Mouse (Mus musculus) CH12.LX (cell line): Measurements from ENCODE around the gene Tbc1d22b. TPM values are rescaled to one million over a fixed set of nuclear protein-coding genes. Genes with fewer than 3 reads are reported as not detected.

Experiments used
- DNase-seq: peaks from one replicate; pipeline ENCODE4 v3.0.0-alpha.2; 2013; ENCODE audit errors: extremely low read depth
- H3K27ac ChIP-seq: 2 replicates; pipeline ENCODE4 v1.5.1; 2012; ENCODE audit warnings: low read depth, mild to moderate bottlenecking, control low read depth, moderate library complexity; ENCODE audit not compliant: insufficient read depth
- H3K27me3 ChIP-seq: replicated peaks from 2 replicates; pipeline ENCODE3; 2012; ENCODE audit warnings: inconsistent platforms
- H3K36me3 ChIP-seq, 2 experiments: replicated peaks in 1 of 2; 2 replicates each; pipeline versions ENCODE3 to v1.6.1; 2012; ENCODE audit warnings: inconsistent platforms in 1 of 2, low read length in 1 of 2, mild to moderate bottlenecking in 1 of 2, mixed read lengths in 1 of 2, moderate library complexity in 1 of 2; ENCODE audit not compliant: control insufficient read depth in 1 of 2, insufficient read depth in 1 of 2
- H3K4me1 ChIP-seq, 2 experiments: 2 replicates each; pipeline ENCODE4 v1.6.1; 2012; ENCODE audit warnings: inconsistent platforms in 1 of 2, moderate library complexity in 1 of 2; ENCODE audit not compliant: insufficient read depth in 2 of 2, control insufficient read depth in 1 of 2
- H3K4me2 ChIP-seq: 2 replicates; pipeline ENCODE4 v1.6.1; 2012; ENCODE audit warnings: low read depth, mild to moderate bottlenecking, control low read depth; ENCODE audit not compliant: poor library complexity, insufficient read depth, severe bottlenecking
- H3K4me3 ChIP-seq, 3 experiments: fragments of 150-350 bp in 1 of 3; sonication (generic) in 1 of 3; replicated peaks in 1 of 3; 2 replicates each; pipeline versions ENCODE3 to v1.5.1; 2011 to 2012; ENCODE audit warnings: low read depth in 2 of 3, low read length in 2 of 3, mild to moderate bottlenecking in 2 of 3, moderate library complexity in 2 of 3, control low read depth in 1 of 3, improper control_type of control experiment in 1 of 3, inconsistent platforms in 1 of 3, mixed read lengths in 1 of 3; ENCODE audit not compliant: poor library complexity in 1 of 3
- H3K79me2 ChIP-seq: replicated peaks from 2 replicates; pipeline ENCODE4 v1.6.1; 2012; ENCODE audit warnings: mild to moderate bottlenecking, moderate library complexity; ENCODE audit not compliant: control insufficient read depth, poor library complexity, insufficient read depth, severe bottlenecking; ENCODE audit errors: extremely low read depth
- H3K9ac ChIP-seq: 2 replicates; pipeline ENCODE4 v1.6.1; 2012; ENCODE audit warnings: low read depth, mild to moderate bottlenecking, control low read depth, moderate library complexity; ENCODE audit not compliant: insufficient read depth
- H3K9me3 ChIP-seq: replicated peaks from 2 replicates; pipeline ENCODE3; 2012; ENCODE audit warnings: low read length, inconsistent platforms, mixed read lengths
- BHLHE40 ChIP-seq: IDR thresholded peaks from 2 replicates; pipeline ENCODE4 v1.6.1; 2011; ENCODE audit warnings: mild to moderate bottlenecking, low read depth, low read length, improper control_type of control experiment
- CHD1 ChIP-seq: IDR thresholded peaks from 2 replicates; pipeline ENCODE4 v1.6.1; 2012; ENCODE audit warnings: low read depth, low read length, improper control_type of control experiment, inconsistent platforms
- CTCF ChIP-seq, 2 experiments: IDR thresholded peaks in 1 of 2; conservative IDR thresholded peaks in 1 of 2; 2 replicates each; pipeline ENCODE4 v1.5.1; 2011 to 2012; ENCODE audit warnings: low read depth in 2 of 2, low read length in 2 of 2, improper control_type of control experiment in 1 of 2, inconsistent platforms in 1 of 2, mild to moderate bottlenecking in 1 of 2, moderate library complexity in 1 of 2
- E2F4 ChIP-seq: IDR thresholded peaks from 2 replicates; pipeline ENCODE4 v1.6.1; 2011; ENCODE audit warnings: low read depth, low read length, improper control_type of control experiment; ENCODE audit not compliant: insufficient replicate concordance
- ELF1 ChIP-seq: IDR thresholded peaks from 2 replicates; pipeline ENCODE4 v1.6.1; 2014; ENCODE audit warnings: low read depth, mild to moderate bottlenecking, inconsistent platforms, low read length, improper control_type of control experiment
- EP300 ChIP-seq: IDR thresholded peaks from 2 replicates; pipeline ENCODE4 v1.6.1; 2011; ENCODE audit warnings: low read length, improper control_type of control experiment
- ETS1 ChIP-seq: conservative IDR thresholded peaks from 2 replicates; pipeline ENCODE4 v1.6.1; 2012; ENCODE audit warnings: low read depth, mild to moderate bottlenecking, inconsistent platforms, low read length, improper control_type of control experiment, moderate library complexity
- GABPA ChIP-seq: IDR thresholded peaks from 2 replicates; pipeline ENCODE4 v1.6.1; 2012; ENCODE audit warnings: low read depth, low read length, improper control_type of control experiment, inconsistent platforms; ENCODE audit not compliant: insufficient replicate concordance
- HCFC1 ChIP-seq: IDR thresholded peaks from 2 replicates; pipeline ENCODE4 v1.6.1; 2012; ENCODE audit warnings: low read depth, mild to moderate bottlenecking, inconsistent platforms, low read length, improper control_type of control experiment
- IRF4 ChIP-seq: IDR thresholded peaks from 2 replicates; pipeline ENCODE4 v1.6.1; 2014; ENCODE audit warnings: low read depth, mild to moderate bottlenecking, inconsistent platforms, low read length, improper control_type of control experiment
- JUN ChIP-seq: IDR thresholded peaks from 2 replicates; pipeline ENCODE4 v1.6.1; 2011; ENCODE audit warnings: low read depth, mild to moderate bottlenecking, low read length, improper control_type of control experiment, moderate library complexity; ENCODE audit not compliant: insufficient read depth
- JUND ChIP-seq: conservative IDR thresholded peaks from 2 replicates; pipeline ENCODE4 v1.6.1; 2011; ENCODE audit warnings: low read depth, low read length, improper control_type of control experiment
- MEF2A ChIP-seq: IDR thresholded peaks from 2 replicates; pipeline ENCODE4 v1.6.1; 2014; ENCODE audit warnings: low read depth, mild to moderate bottlenecking, inconsistent platforms, low read length, improper control_type of control experiment, borderline replicate concordance
- MYC ChIP-seq: IDR thresholded peaks from 2 replicates; pipeline ENCODE4 v1.6.1; 2011; ENCODE audit warnings: low read depth, mild to moderate bottlenecking, improper control_type of control experiment, low read length
- NELFE ChIP-seq: IDR thresholded peaks from 2 replicates; pipeline ENCODE4 v1.6.1; 2011; ENCODE audit warnings: low read depth, low read length, improper control_type of control experiment
- NRF1 ChIP-seq: IDR thresholded peaks from 2 replicates; pipeline ENCODE4 v1.6.1; 2014; ENCODE audit warnings: low read depth, mild to moderate bottlenecking, inconsistent platforms, low read length, improper control_type of control experiment, moderate library complexity
- PAX5 ChIP-seq: IDR thresholded peaks from 2 replicates; pipeline ENCODE4 v1.6.1; 2012; ENCODE audit warnings: low read length, inconsistent platforms, mixed read lengths
- POLR2A ChIP-seq: IDR thresholded peaks from 2 replicates; pipeline ENCODE4 v1.6.1; 2011; ENCODE audit warnings: low read depth, mild to moderate bottlenecking, improper control_type of control experiment, low read length
- POLR2AphosphoS2 ChIP-seq: IDR thresholded peaks from 2 replicates; pipeline ENCODE4 v1.6.1; 2011; ENCODE audit warnings: low read depth, low read length, improper control_type of control experiment
- RAD21 ChIP-seq: IDR thresholded peaks from 2 replicates; pipeline ENCODE4 v1.6.1; 2011; ENCODE audit warnings: low read depth, mild to moderate bottlenecking, low read length, improper control_type of control experiment, moderate library complexity
- RCOR1 ChIP-seq: conservative IDR thresholded peaks from 2 replicates; pipeline ENCODE4 v1.6.1; 2012; ENCODE audit warnings: low read depth, mild to moderate bottlenecking, inconsistent platforms, low read length, improper control_type of control experiment
- TBP ChIP-seq: conservative IDR thresholded peaks from 2 replicates; pipeline ENCODE4 v1.6.1; 2011; ENCODE audit warnings: low read depth, low read length, improper control_type of control experiment
- ZKSCAN1 ChIP-seq: IDR thresholded peaks from 2 replicates; pipeline ENCODE4 v1.6.1; 2012; ENCODE audit warnings: low read depth, inconsistent platforms, low read length, improper control_type of control experiment, borderline replicate concordance
- ZNF384 ChIP-seq: IDR thresholded peaks from 2 replicates; pipeline ENCODE4 v1.6.1; 2012; ENCODE audit warnings: low read depth, low read length, improper control_type of control experiment, inconsistent platforms
- dilution Hi-C: fragments of 300-500 bp; cut with MboI; formaldehyde crosslinking; loops from 2 replicates; pipeline ENCODE4 v1.14.3; 2020; ENCODE audit warnings: low sequenced_read_pairs; ENCODE audit not compliant: extremely low pct_unique_long_range_greater_than_20kb, extremely low pct_ligation_motif_present
- in situ Hi-C: fragments of 300-500 bp; cut with MboI; formaldehyde crosslinking; loops from 3 replicates; pipeline ENCODE4 v1.14.3; 2019; ENCODE audit warnings: low sequenced_read_pairs, low pct_ligation_motif_present, low pct_unique_long_range_greater_than_20kb, mixed read lengths
- polyA plus RNA-seq: library from polyadenylated mRNA; unstranded; fragments of >175 nt; gene quantifications from 2 replicates; pipeline ENCODE4 v1.2.1, GENCODE M21; 2012; ENCODE audit warnings: low read depth; ENCODE audit not compliant: insufficient read length
- total RNA-seq, 2 experiments: library from RNA; depleted of rRNA; stranded (reverse); fragments of 300-350 nt in 1 of 2; fragments of >200 nt in 1 of 2; gene quantifications; 2 replicates each; pipeline ENCODE4 v1.2.3; 2012 to 2014

Gene Tbc1d22b
- total and polyA plus RNA-seq, 3 experiments, result 3.8 to 17.3 (median 6.6) TPM

GRCm38 (mm10) chr17:29558476-29558875 is 8.9 kb downstream of the Tbc1d22b start:
- peaks cover 0 to 48% of the 10 kb centered on the region in 2 experiments for H3K36me3 ChIP-seq
- peaks cover 3% of the 10 kb centered on the region; the same call in 1 of the 2 replicates for H3K79me2 ChIP-seq
- H3K9ac ChIP-seq, result no peak overlapping the region
- peaks cover 8 to 36% of the 10 kb centered on the region in 2 experiments; a peak in 3 of 4 replicates for H3K4me1 ChIP-seq
- dilution Hi-C loops, result no loop called here
- TF ChIP-seq MYC, result no peak
- no peak for TF ChIP-seq RCOR1
- no peak for TF ChIP-seq POLR2A
- TF ChIP-seq E2F4, result no peak
- TF ChIP-seq ELF1, result no peak
- TF ChIP-seq ZKSCAN1, result no peak
- TF ChIP-seq RAD21, result no peak
- TF ChIP-seq HCFC1, result no peak
- TF ChIP-seq BHLHE40, result no peak
- TF ChIP-seq ZNF384, result no peak
- TF ChIP-seq CHD1, result no peak
- no peak for TF ChIP-seq CTCF (conservative IDR thresholded peaks at IDR 0.05 in 1 of 2, IDR thresholded peaks at IDR 0.05 in 1 of 2; ENCODE audit: low read depth in 2 of 2, low read length in 2 of 2)
- no peak for TF ChIP-seq IRF4
- TF ChIP-seq MEF2A, result no peak
- no peaks in the 10 kb centered on the region for H3K27me3 ChIP-seq
- no peaks in the 10 kb centered on the region for H3K9me3 ChIP-seq
- H3K4me3 ChIP-seq, result no peak overlapping the region
- in situ Hi-C loops, result no loop called here
- H3K27ac ChIP-seq, result no peak overlapping the region
- no peak for DNase-seq
- H3K4me2 ChIP-seq, result no peak overlapping the region

GRCm38 (mm10) chr17:29565521-29565920 is 15.9 kb downstream of the Tbc1d22b start:
- dilution Hi-C loops (no loop called here), in situ Hi-C loops (no loop called here)
- DNase-seq, result no peak
- no peak overlapping the region for H3K9ac ChIP-seq
- TF ChIP-seq JUN (no peak), E2F4 (no peak), JUND (no peak), TBP (no peak), POLR2AphosphoS2 (no peak), CHD1 (no peak), ETS1 (no peak), NELFE (no peak), GABPA (no peak), PAX5 (no peak), ELF1 (no peak), EP300 (no peak), NRF1 (no peak)
- H3K27ac ChIP-seq, result no peak overlapping the region
- H3K9me3 ChIP-seq, result no peaks in the 10 kb centered on the region
- H3K36me3 ChIP-seq, result peaks cover 36 to 67% of the 10 kb centered on the region in 2 experiments
- no peak overlapping the region for H3K4me3 ChIP-seq
- H3K4me1 ChIP-seq, result peaks cover 11 to 35% of the 10 kb centered on the region in 2 experiments
- no peak overlapping the region for H3K4me2 ChIP-seq
- H3K79me2 ChIP-seq, result no peaks in the 10 kb centered on the region
- H3K27me3 ChIP-seq, result no peaks in the 10 kb centered on the region
